Mouse (Mus musculus): ENCODE measurements around the gene Ftsj1. TPM values are rescaled to one million over a fixed set of nuclear protein-coding genes. Genes with fewer than 3 reads are reported as not detected.
A peak's percentile ranks its signal among the peaks of the same experiment; 100 is the strongest.

The Ftsj1 gene
- total RNA-seq (2014; fragmentation: Nextera tagmentation): 51.2 and 86.0 TPM in 2 replicates
- 31.5 and 49.2 TPM in 2 replicates for total RNA-seq (2017)

- ATAC-seq (replicated peaks; ENCODE audit: low FRiP score, low TSS enrichment, poor library complexity, severe bottlenecking): peak; percentile 93
Observed at GRCm38 (mm10) chrX:8252334-8253285, at the start of gene Ftsj1. Gene Ftsj1, minus strand, starts transcription at chrX:8252406.

DNA sequence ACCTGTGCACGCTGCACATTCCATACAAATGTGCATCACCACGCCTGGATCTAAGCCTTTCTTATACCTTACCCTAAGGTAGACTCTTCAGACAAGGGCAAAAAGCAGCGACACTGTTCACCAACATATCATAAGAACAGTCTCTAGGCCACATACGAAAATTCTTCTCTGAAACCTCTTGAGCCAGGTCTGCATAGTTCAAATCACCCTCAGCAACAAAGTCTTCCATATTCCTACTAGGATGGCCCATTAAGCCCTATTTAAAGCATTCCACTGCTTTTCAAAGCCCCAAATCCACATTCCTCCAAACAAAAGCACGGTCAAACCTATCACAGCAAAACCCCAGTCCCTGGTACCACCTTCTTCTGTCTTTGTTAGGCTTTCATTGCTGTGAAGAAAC is 36.4 kb upstream of the Ftsj1 start:
- no peak for ATAC-seq (replicated peaks; ENCODE audit: low FRiP score, low TSS enrichment, poor library complexity, severe bottlenecking)

DNA sequence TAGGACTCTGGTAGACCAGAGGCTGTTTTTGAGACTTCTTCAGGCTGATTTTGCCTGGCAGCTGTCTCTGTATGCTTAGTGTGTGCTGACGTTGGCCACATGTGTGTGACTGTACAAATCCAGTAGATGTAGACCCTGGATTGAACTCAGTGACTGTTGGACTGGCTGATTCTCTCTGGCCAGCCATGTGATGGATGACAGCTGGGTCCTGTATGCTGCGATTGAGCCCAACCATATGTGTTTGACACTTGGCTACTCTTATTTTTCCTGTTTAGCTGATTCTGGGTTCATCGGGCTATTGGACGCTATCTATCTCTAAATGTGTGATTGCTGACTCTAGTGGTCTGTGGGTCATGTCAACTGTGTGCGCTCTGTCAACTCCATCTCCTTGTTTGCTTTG is 21.9 kb upstream of the Ftsj1 start:
- ATAC-seq (replicated peaks; ENCODE audit: low FRiP score, low TSS enrichment, poor library complexity, severe bottlenecking): no peak

GRCm38 (mm10) chrX:8272000-8272399 is 19.8 kb upstream of the Ftsj1 start:
- ATAC-seq (replicated peaks; ENCODE audit: low FRiP score, low TSS enrichment, poor library complexity, severe bottlenecking): peak; percentile 93

DNA sequence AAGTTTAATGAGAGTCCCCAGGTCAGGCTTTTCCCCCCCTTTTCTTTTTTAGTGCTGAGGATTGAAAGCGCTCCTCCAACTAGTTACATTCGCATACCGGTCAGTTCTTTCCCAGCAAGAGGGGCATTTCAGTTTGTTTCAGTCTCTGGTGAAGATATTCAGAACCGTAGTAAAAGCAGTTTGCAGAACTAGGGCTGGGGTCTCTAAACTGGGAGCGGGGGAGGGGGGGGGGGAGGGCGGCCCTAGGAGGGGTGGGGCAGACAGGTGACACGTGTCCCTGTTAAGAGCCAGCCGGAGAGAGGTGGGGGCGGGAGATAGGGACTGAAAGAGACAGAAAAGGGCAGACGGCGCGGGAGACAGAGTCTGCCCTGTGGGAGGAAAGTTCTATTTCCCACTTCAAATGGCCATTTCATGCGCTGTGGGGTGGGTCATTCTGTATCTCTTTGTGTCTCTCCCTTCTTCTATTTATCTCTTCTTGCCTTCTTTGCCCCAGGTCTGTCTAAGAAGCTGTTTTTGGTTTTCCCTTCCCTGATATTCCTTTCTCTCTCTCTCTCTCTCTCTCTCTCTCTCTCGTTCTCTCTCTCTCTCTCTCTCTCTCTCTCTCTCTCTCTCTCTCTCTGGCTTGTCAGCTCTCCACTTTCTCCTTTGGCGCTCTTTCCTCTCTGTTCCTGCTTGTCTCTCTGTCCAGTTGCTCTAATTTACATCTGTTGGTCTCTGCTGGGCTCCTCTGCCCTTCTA is 19.0 kb upstream of the Ftsj1 start, which contains the start of gene Slc38a5:
TSS of gene Slc38a5 (plus strand) at position 51 of the 738 bp plus-strand sequence.
- ATAC-seq (replicated peaks; ENCODE audit: low FRiP score, low TSS enrichment, poor library complexity, severe bottlenecking): peak; percentile 50; the same call in 1 of the 2 replicates

DNA sequence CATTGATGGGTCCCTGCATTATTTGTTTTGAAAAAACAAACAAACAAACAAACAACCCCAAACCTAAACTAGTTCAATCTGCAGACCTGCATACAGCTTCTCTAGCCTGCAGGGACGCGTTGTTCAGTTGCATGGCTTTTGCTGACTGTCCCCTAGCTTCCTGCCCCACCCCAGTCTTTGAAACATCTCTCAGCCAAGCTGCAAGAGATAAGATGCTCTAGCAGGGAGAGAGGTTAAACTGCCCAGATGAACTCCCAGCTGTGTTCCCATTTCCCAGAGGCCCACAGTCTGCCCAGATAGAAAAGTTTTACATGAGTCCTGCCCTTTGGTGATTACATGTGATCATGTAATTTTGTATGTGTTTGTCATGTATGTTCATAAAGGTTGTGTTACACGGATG is 12.0 kb upstream of the Ftsj1 start:
- peak; percentile 89 for ATAC-seq (replicated peaks; ENCODE audit: low FRiP score, low TSS enrichment, poor library complexity, severe bottlenecking)

DNA sequence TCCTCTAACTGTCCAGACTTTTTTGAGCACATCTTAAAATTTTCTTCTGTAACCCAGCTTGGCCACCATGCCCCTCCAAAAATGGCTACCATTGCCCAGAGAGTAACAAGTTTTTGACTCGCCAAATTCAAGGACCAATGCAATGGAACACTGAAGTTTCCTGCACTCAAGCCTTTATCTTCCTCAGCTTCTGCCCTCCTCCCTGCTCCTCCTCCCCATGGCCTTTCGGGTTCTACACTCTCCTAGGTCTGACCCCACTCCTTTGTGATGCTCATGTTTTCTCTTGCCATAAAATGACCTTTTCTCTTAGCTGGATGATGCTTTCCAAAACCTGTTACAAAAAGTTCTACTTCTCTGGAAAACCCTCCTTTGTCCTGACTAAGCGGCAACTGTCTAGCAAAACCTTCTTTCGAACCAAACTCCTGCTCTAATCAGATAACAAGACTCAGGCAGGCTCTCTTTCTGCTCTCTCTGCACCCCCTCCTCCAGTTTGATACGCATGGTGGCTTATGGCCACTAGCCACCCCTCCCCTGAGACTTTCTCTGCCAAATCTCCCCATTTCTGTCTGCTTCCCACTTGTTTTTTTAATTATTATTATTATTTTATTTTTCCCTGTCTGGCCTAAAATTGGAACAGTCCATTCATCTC is 11.1 kb upstream of the Ftsj1 start:
- peak; percentile 66; the same call in 1 of the 2 replicates for ATAC-seq (replicated peaks; ENCODE audit: low FRiP score, low TSS enrichment, poor library complexity, severe bottlenecking)

GRCm38 (mm10) chrX:8259478-8259877 is 7.3 kb upstream of the Ftsj1 start:
- ATAC-seq (replicated peaks; ENCODE audit: low FRiP score, low TSS enrichment, poor library complexity, severe bottlenecking): no peak

DNA sequence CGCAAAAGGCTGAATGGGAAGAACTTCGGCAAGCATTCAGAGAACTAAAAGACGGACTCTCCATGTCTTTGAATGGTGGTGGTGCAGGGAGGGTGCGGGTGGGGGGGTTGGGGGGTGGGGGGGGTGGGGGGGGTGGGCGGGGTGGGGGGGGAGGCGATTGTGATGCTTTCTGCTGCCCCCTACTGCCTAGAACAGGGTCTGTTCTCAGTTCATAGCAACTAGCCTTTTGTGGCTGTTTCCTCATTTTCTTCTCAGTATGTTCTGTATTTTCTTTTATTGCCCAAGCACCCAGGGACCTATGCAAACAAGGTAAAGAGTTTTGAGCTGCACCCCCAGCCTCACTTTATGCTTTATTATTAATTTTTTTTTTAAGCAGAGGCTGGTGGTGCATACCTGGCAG is 3.6 kb upstream of the Ftsj1 start:
- ATAC-seq (replicated peaks; ENCODE audit: low FRiP score, low TSS enrichment, poor library complexity, severe bottlenecking): no peak

DNA sequence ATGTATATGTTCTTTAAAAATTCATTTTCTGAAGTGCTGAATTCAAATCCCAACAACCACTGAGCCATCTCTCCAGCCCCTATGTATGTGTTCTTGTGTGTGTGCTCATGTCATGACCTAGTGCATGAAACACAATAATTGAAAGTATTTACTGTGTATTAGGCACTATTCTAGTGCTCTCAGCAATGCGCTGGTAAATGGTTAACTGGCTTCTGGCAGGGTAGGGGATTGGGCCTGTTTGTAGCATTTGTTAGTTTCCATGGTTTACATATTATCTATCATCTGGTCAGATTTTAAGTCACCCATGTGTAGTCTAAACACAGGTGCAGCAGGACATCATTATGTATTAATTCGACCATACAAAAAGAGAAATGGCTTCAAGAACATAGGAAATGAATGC is 1.5 kb upstream of the Ftsj1 start:
- no peak for ATAC-seq (replicated peaks; ENCODE audit: low FRiP score, low TSS enrichment, poor library complexity, severe bottlenecking)

DNA sequence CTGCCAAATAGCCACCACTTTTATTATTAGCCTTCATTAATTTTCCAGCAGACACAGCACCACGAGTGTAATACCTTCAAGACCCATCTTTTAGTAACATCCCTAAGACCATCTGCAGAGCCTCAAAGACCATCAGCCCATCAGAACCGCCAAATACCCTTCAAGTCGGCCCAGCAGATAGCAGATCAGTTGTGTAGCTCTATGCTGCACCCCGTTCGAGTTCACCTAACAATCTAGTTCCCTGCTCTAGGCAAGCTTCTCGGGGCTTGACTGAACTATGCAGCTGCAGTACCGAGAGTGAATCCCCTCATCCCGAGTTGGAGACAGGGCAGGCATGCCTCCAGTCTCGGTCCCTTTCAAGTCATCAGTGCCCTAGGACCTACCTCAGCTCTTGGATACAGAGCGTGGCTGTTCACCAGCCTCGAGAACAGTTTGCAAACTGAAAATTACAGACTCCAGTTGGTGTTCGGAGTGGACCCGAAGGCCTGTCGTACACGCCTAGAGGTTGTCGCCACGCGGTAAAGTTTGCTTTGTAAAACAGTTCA is 345 bp downstream of the Ftsj1 start:
- ATAC-seq (replicated peaks; ENCODE audit: low FRiP score, low TSS enrichment, poor library complexity, severe bottlenecking): peak; percentile 26

DNA sequence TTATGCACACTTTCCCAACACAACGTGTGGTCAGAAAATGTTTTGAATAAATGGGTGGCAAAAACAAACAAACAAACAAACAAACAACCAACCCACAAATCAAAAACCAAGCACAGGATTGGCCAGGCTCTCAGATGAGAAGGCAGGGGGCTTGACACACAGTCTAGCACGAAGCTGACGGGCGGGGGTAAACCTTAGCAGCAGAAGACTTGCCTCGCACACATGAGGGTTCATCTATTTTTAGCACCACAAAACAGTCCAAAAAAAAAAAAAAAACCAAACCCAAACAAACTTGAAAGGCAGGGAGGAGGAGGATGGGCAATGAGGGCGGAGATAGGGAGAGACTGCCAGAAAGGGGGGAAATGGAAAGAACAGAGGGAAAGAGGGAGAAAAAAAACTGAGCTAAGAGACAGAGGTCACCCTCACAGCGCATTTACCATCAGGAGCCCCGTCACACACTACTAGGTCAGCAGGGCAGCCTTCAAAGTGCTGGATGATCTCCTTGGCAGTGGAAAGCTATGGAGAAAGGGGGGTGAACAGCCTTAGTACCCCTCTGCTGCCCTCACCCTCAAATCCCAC is 3.6 kb downstream of the Ftsj1 start:
- no peak for ATAC-seq (replicated peaks; ENCODE audit: low FRiP score, low TSS enrichment, poor library complexity, severe bottlenecking)

- ATAC-seq (replicated peaks; ENCODE audit: low FRiP score, low TSS enrichment, poor library complexity, severe bottlenecking): no peak
Observed at GRCm38 (mm10) chrX:8247680-8248079, 4.5 kb downstream of the Ftsj1 start.

DNA sequence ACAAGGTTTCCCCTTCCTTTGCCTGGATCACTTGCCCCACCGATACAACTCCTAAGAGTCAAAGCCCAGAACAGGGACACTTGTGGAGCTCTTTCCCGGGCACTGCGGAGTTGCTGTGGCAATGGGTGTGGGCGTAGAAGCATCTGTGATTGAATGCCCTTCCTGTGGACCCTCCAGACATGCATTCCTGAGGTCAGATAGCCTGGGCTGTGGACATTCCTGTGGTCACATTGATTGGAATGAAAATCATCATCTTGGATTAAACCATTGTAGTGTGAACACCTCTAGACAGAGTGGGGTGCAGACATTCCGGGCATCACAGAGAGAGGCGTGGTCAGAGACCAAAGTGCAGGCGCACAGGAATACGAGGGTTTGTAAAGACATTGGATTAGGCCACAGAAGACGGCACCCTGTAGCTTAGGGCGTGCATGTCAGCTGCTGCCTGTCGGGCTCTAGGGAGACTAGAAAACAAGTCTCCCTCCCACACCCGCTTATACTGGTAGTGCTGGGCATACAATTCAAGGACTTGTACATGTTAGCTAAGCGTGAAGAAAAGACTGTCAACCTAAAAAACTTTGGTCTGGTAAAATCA is 13.3 kb downstream of the Ftsj1 start:
- no peak for ATAC-seq (replicated peaks; ENCODE audit: low FRiP score, low TSS enrichment, poor library complexity, severe bottlenecking)

GRCm38 (mm10) chrX:8236704-8237103 is 15.5 kb downstream of the Ftsj1 start:
- ATAC-seq (replicated peaks; ENCODE audit: low FRiP score, low TSS enrichment, poor library complexity, severe bottlenecking): no peak

- ATAC-seq (replicated peaks; ENCODE audit: low FRiP score, low TSS enrichment, poor library complexity, severe bottlenecking): peak; percentile 50; the same call in 1 of the 2 replicates
Observed at GRCm38 (mm10) chrX:8233602-8234001, 18.6 kb downstream of the Ftsj1 start.

- ATAC-seq (replicated peaks; ENCODE audit: low FRiP score, low TSS enrichment, poor library complexity, severe bottlenecking): no peak
Observed at GRCm38 (mm10) chrX:8230272-8230671, 21.9 kb downstream of the Ftsj1 start.

GRCm38 (mm10) chrX:8223473-8223872 is 28.7 kb downstream of the Ftsj1 start:
- no peak for ATAC-seq (replicated peaks; ENCODE audit: low FRiP score, low TSS enrichment, poor library complexity, severe bottlenecking)
